Mouse (Mus musculus): ENCODE results near the gene Abcg1.

Abcg1 gene

GRCm38 (mm10) chr17:31129452-31129851, 72.0 kb downstream of the Abcg1 start, which contains the start of gene Tff3:
Gene Tff3, minus strand, starts transcription at chr17:31129646.
- DNase-seq (ENCODE audit: low spot score): no peak

GRCm38 (mm10) chr17:31131269-31131821, 73.9 kb downstream of the Abcg1 start:
- DNase-seq (ENCODE audit: low spot score): no peak

- no peak for DNase-seq (ENCODE audit: low spot score)
Measured at GRCm38 (mm10) chr17:31133776-31134175, 76.3 kb downstream of the Abcg1 start.

- DNase-seq (ENCODE audit: low spot score): no peak
Measured at GRCm38 (mm10) chr17:31134913-31135312, 77.4 kb downstream of the Abcg1 start.

GRCm38 (mm10) chr17:31136291-31136690, 78.8 kb downstream of the Abcg1 start:
- DNase-seq (ENCODE audit: low spot score): no peak

GRCm38 (mm10) chr17:31136821-31137220, 79.3 kb downstream of the Abcg1 start:
- DNase-seq (ENCODE audit: low spot score): no peak

- DNase-seq (ENCODE audit: low spot score): peak; percentile 67
Measured at GRCm38 (mm10) chr17:31138398-31138797, 80.9 kb downstream of the Abcg1 start.

- no peak for DNase-seq (ENCODE audit: low spot score)
Measured at GRCm38 (mm10) chr17:31142116-31142515, 84.6 kb downstream of the Abcg1 start.

- DNase-seq (ENCODE audit: low spot score): no peak
Measured at GRCm38 (mm10) chr17:31144040-31145037, 86.9 kb downstream of the Abcg1 start, which contains the start of gene Tff2. Gene Tff2, minus strand, starts transcription at chr17:31144282.

- DNase-seq (ENCODE audit: low spot score): no peak
Measured at GRCm38 (mm10) chr17:31145998-31146397, 88.5 kb downstream of the Abcg1 start.

- DNase-seq (ENCODE audit: low spot score): no peak
Measured at GRCm38 (mm10) chr17:31152512-31152911, 95.0 kb downstream of the Abcg1 start.

GRCm38 (mm10) chr17:31152966-31153499, 95.6 kb downstream of the Abcg1 start:
- DNase-seq (ENCODE audit: low spot score): no peak

GRCm38 (mm10) chr17:31153785-31154184, 96.3 kb downstream of the Abcg1 start:
- DNase-seq (ENCODE audit: low spot score): no peak

GRCm38 (mm10) chr17:31157921-31158320, 100.4 kb downstream of the Abcg1 start:
- DNase-seq (ENCODE audit: low spot score): no peak

GRCm38 (mm10) chr17:31160291-31160690, 102.8 kb downstream of the Abcg1 start:
- no peak for DNase-seq (ENCODE audit: low spot score)

- DNase-seq (ENCODE audit: low spot score): no peak
Measured at GRCm38 (mm10) chr17:31162607-31163006, 105.1 kb downstream of the Abcg1 start.

- DNase-seq (ENCODE audit: low spot score): no peak
Measured at GRCm38 (mm10) chr17:31163821-31164220, 106.3 kb downstream of the Abcg1 start.

- DNase-seq (ENCODE audit: low spot score): no peak
Measured at GRCm38 (mm10) chr17:31165127-31165526, 107.7 kb downstream of the Abcg1 start, which contains the start of gene Tff1. Gene Tff1, minus strand, starts transcription at chr17:31165277.

Data from adipocyte (in vitro differentiated cells).